Mouse (Mus musculus) MEL (cell line): Measurements from ENCODE around the gene Pin1.

Experiments used
- CTCF ChIP-seq, 3 experiments: IDR thresholded peaks in 2 of 3; conservative IDR thresholded peaks in 1 of 3; 2 replicates each; pipeline ENCODE4 v1.5.1; 2011 to 2012; ENCODE audit warnings: low read length in 3 of 3, low read depth in 2 of 3, mild to moderate bottlenecking in 2 of 3, improper control_type of control experiment in 1 of 3, inconsistent platforms in 1 of 3, mixed read lengths in 1 of 3, moderate library complexity in 1 of 3; ENCODE audit not compliant: control insufficient read depth in 1 of 3, insufficient read depth in 1 of 3, poor library complexity in 1 of 3, severe bottlenecking in 1 of 3
- EP300 ChIP-seq, 2 experiments: IDR thresholded peaks; 2 replicates each; pipeline ENCODE4 v1.6.1; 2011; ENCODE audit warnings: improper control_type of control experiment in 2 of 2, low read length in 2 of 2, low read depth in 1 of 2, mild to moderate bottlenecking in 1 of 2
- NELFE ChIP-seq: IDR thresholded peaks from 2 replicates; pipeline ENCODE4 v1.6.1; 2011; ENCODE audit warnings: low read depth, low read length, improper control_type of control experiment
- POLR2A ChIP-seq, 2 experiments: IDR thresholded peaks; 2 replicates each; pipeline ENCODE4 v1.6.1; 2011 to 2012; ENCODE audit warnings: low read length in 2 of 2, mild to moderate bottlenecking in 2 of 2, control low read depth in 1 of 2, improper control_type of control experiment in 1 of 2, low read depth in 1 of 2, moderate library complexity in 1 of 2; ENCODE audit not compliant: control insufficient read depth in 1 of 2, insufficient read depth in 1 of 2, poor library complexity in 1 of 2
- USF1 ChIP-seq: IDR thresholded peaks from 2 replicates; pipeline ENCODE4 v1.6.1; 2014; ENCODE audit warnings: low read depth, mild to moderate bottlenecking, inconsistent platforms, low read length, improper control_type of control experiment, moderate library complexity

GRCm38 (mm10) chr9:20631332-20631731 is 20.6 kb upstream of the Pin1 start:
- TF ChIP-seq POLR2A (IDR thresholded peaks at IDR 0.05; ENCODE audit: control insufficient read depth in 1 of 2, insufficient read depth in 1 of 2, low read depth in 1 of 2, low read length in 2 of 2, poor library complexity in 1 of 2), result no peak
- TF ChIP-seq CTCF (IDR thresholded peaks at IDR 0.05 in 2 of 3, conservative IDR thresholded peaks at IDR 0.05 in 1 of 3; ENCODE audit: control insufficient read depth in 1 of 3, insufficient read depth in 1 of 3, low read depth in 2 of 3, low read length in 3 of 3, poor library complexity in 1 of 3, severe bottlenecking in 1 of 3), result no peak
- TF ChIP-seq EP300 (IDR thresholded peaks at IDR 0.05; ENCODE audit: low read depth in 1 of 2, low read length in 2 of 2), result peak in 1 of 2 experiments; percentile 68; a peak in 2 of 4 replicates
- no peak for TF ChIP-seq USF1
- no peak for TF ChIP-seq NELFE
